Mouse (Mus musculus) forebrain, postnatal 0 days (tissue): ENCODE data around the gene Abca14. TPM values are rescaled to one million over a fixed set of nuclear protein-coding genes. Genes with fewer than 3 reads are reported as not detected.

ENCODE experiments used
- ATAC-seq: fragments of 200-750 bp; cut with Nextera tagmentation; 2 replicates; pipeline ENCODE4 v1.8.0; 2017; ENCODE audit warnings: mild to moderate bottlenecking, moderate library complexity
- DNase-seq: peaks from one replicate; pipeline ENCODE4 v3.0.0-alpha.2; 2015
- H3K27ac ChIP-seq: fragments of 300-500 bp; sonication (generic); 2 replicates; pipeline ENCODE4 v1.5.1; 2014; ENCODE audit warnings: low read depth, mild to moderate bottlenecking, antibody characterized with exemption, low read length, moderate library complexity, mixed read lengths
- H3K27me3 ChIP-seq: fragments of 300-500 bp; sonication (generic); 2 replicates; pipeline ENCODE4 v1.6.1; 2014; ENCODE audit warnings: mild to moderate bottlenecking, low read length, mixed read lengths; ENCODE audit not compliant: insufficient read depth
- H3K36me3 ChIP-seq: fragments of 300-500 bp; sonication (generic); 2 replicates; pipeline ENCODE4 v1.6.1; 2014; ENCODE audit warnings: mild to moderate bottlenecking, moderate library complexity; ENCODE audit not compliant: insufficient read depth
- H3K4me1 ChIP-seq: fragments of 300-500 bp; sonication (generic); 2 replicates; pipeline ENCODE4 v1.6.1; 2014; ENCODE audit warnings: antibody characterized with exemption; ENCODE audit not compliant: insufficient read depth
- H3K4me2 ChIP-seq: fragments of 300-500 bp; sonication (generic); 2 replicates; pipeline ENCODE4 v1.6.1; 2014; ENCODE audit warnings: low read depth, mild to moderate bottlenecking, moderate library complexity
- H3K4me3 ChIP-seq: fragments of 300-500 bp; sonication (generic); 2 replicates; pipeline ENCODE4 v1.5.1; 2014; ENCODE audit warnings: low read depth, low read length, mixed read lengths
- H3K9ac ChIP-seq: fragments of 300-500 bp; sonication (generic); 2 replicates; pipeline ENCODE4 v1.6.1; 2014; ENCODE audit warnings: mild to moderate bottlenecking
- H3K9me3 ChIP-seq: fragments of 300-500 bp; sonication (generic); 2 replicates; pipeline ENCODE4 v1.6.1; 2016; ENCODE audit warnings: low read length
- CTCF ChIP-seq: sonication (generic); IDR thresholded peaks from 2 replicates; pipeline ENCODE4 v1.5.1; 2016; ENCODE audit warnings: antibody characterized with exemption, control low read depth, low read depth
- WGBS: fragments of 180-500 bp; shearing (Covaris S2); extraction: QIAGEN DNeasy Blood & Tissue Kit; methylation state at CpG from one replicate; pipeline ENCODE4 v1.1.7; 2014; 5-methylcytosine and 5-hydroxymethylcytosine counted together
- polyA plus RNA-seq: library from polyadenylated mRNA; unstranded; fragments of >200 nt; fragmentation: Nextera tagmentation; extraction: Ambion mirVana; gene quantifications from 2 replicates; pipeline ENCODE4 v1.2.1, GENCODE M21; 2015
- total RNA-seq: library from RNA; depleted of rRNA; stranded (reverse); fragments of >200 nt; gene quantifications from 2 replicates; pipeline ENCODE4 v1.2.3, GENCODE M21; 2014; rRNA removed

Gene Abca14
- 0.24 TPM in 1 of 2 replicates, not detected in the other for total RNA-seq
- polyA plus RNA-seq: not detected in 2 replicates

- Histone ChIP-seq H3K27ac (no peak within 1 kb of the TSS), H3K4me1 (0 out of 2 replicates have a peak, but pooled peaks cover 5% of the 10 kb centered on the region), H3K27me3 (peaks cover 28% of the 10 kb centered on the region), H3K9ac (no peak within 1 kb of the TSS), H3K4me3 (0 out of 2 replicates have a peak within 1 kb of the TSS, but pooled peaks have one; percentile 5), H3K36me3 (no peaks in the 10 kb centered on the region), H3K4me2 (peak within 1 kb of the TSS; percentile 23), H3K9me3 (no peaks in the 10 kb centered on the region)
- TF ChIP-seq CTCF: peak; percentile 99
- WGBS: 6% methylated on average over 26 of the region's 26 CpGs
- peak; percentile 84 for DNase-seq
- ATAC-seq: peak; percentile 80
These were observed at the start of gene Abca14 for GRCm38 (mm10) chr7:120203789-120204188. Gene Abca14 (plus strand): TSS chr7:120203961.

- 4% methylated on average over 2 of the region's 2 CpGs for WGBS
- peak overlapping the region; percentile 74 for H3K27ac ChIP-seq
These were observed 46.8 kb upstream of the Abca14 start for GRCm38 (mm10) chr7:120156841-120157409.

GRCm38 (mm10) chr7:120157575-120158061 lies 46.1 kb upstream of the Abca14 start:
- DNase-seq (peak; percentile 36), ATAC-seq (peak; percentile 71)
- Histone ChIP-seq H3K27me3 (no peaks in the 10 kb centered on the region), H3K4me2 (no peak overlapping the region), H3K4me1 (peaks cover 11% of the 10 kb centered on the region), H3K9ac (no peak overlapping the region), H3K27ac (peak overlapping the region; percentile 42; the same call in 1 of the 2 replicates), H3K4me3 (no peak overlapping the region), H3K9me3 (no peaks in the 10 kb centered on the region), H3K36me3 (no peaks in the 10 kb centered on the region)
- 9% methylated on average over 5 of the region's 5 CpGs for WGBS
- no peak for TF ChIP-seq CTCF

More at GRCm38 (mm10) chr7:120156841-120157409, 46.8 kb upstream of the Abca14 start:
- no peak overlapping the region for H3K9ac ChIP-seq
- no peak overlapping the region for H3K4me2 ChIP-seq
- no peaks in the 10 kb centered on the region for H3K36me3 ChIP-seq
- H3K9me3 ChIP-seq: no peaks in the 10 kb centered on the region
- ATAC-seq (peak; percentile 85), DNase-seq (peak; percentile 69)
- H3K27me3 ChIP-seq: no peaks in the 10 kb centered on the region
- H3K4me1 ChIP-seq: peaks cover 11% of the 10 kb centered on the region
- TF ChIP-seq CTCF: no peak
- no peak overlapping the region for H3K4me3 ChIP-seq

GRCm38 (mm10) chr7:120158121-120158613 lies 45.6 kb upstream of the Abca14 start:
- H3K36me3 ChIP-seq: no peaks in the 10 kb centered on the region
- no peak overlapping the region for H3K9ac ChIP-seq
- no peaks in the 10 kb centered on the region for H3K9me3 ChIP-seq
- 14% methylated on average over 4 of the region's 4 CpGs for WGBS
- H3K4me1 ChIP-seq: peaks cover 11% of the 10 kb centered on the region
- DNase-seq: no peak
- peak overlapping the region; percentile 42; the same call in 1 of the 2 replicates for H3K27ac ChIP-seq
- no peak for TF ChIP-seq CTCF
- ATAC-seq: peak; percentile 30
- H3K4me2 ChIP-seq: no peak overlapping the region
- H3K27me3 ChIP-seq: no peaks in the 10 kb centered on the region
- H3K4me3 ChIP-seq: no peak overlapping the region

- H3K27ac ChIP-seq: no peak overlapping the region
- no peaks in the 10 kb centered on the region for H3K9me3 ChIP-seq
- ATAC-seq: no peak
- no peaks in the 10 kb centered on the region for H3K4me1 ChIP-seq
- H3K27me3 ChIP-seq: no peaks in the 10 kb centered on the region
- H3K4me2 ChIP-seq: no peak overlapping the region
- no peak overlapping the region for H3K4me3 ChIP-seq
- WGBS: 92% methylated on average over 11 of the region's 11 CpGs
- no peak for DNase-seq
- no peak overlapping the region for H3K9ac ChIP-seq
- H3K36me3 ChIP-seq: no peaks in the 10 kb centered on the region
- TF ChIP-seq CTCF: no peak
These were observed 40.0 kb upstream of the Abca14 start for GRCm38 (mm10) chr7:120163581-120164251.

GRCm38 (mm10) chr7:120172188-120172700 lies 31.5 kb upstream of the Abca14 start:
- H3K36me3 ChIP-seq: no peaks in the 10 kb centered on the region
- no peak overlapping the region for H3K27ac ChIP-seq
- H3K9me3 ChIP-seq: no peaks in the 10 kb centered on the region
- DNase-seq (no peak), ATAC-seq (no peak)
- no peak overlapping the region for H3K9ac ChIP-seq
- no peaks in the 10 kb centered on the region for H3K27me3 ChIP-seq
- no peaks in the 10 kb centered on the region for H3K4me1 ChIP-seq
- H3K4me3 ChIP-seq: no peak overlapping the region
- H3K4me2 ChIP-seq: no peak overlapping the region
- 94% methylated on average over 1 of the region's 1 CpGs for WGBS
- TF ChIP-seq CTCF: no peak
